Mouse (Mus musculus): Measurements from ENCODE around the gene Cybb.
"Not testable (repeated sequence)": the region's sequence is repeated elsewhere in the genome, so short reads cannot be mapped to it uniquely, and the experiment has no call there.

Gene Cybb

GRCm38 (mm10) chrX:9487671-9488070, at the start of gene Cybb:
Cybb (minus strand) TSS chrX:9487771.
- no peak for DNase-seq (ENCODE audit: low spot score in 2 of 2)

GRCm38 (mm10) chrX:9536881-9537280, 49.3 kb upstream of the Cybb start:
- DNase-seq (ENCODE audit: low spot score in 2 of 2), result no peak

GRCm38 (mm10) chrX:9519969-9520368, 32.4 kb upstream of the Cybb start:
- DNase-seq (ENCODE audit: low spot score in 2 of 2), result peak in 1 of 2 experiments; percentile 29

- not testable (repeated sequence) for DNase-seq (ENCODE audit: low spot score in 2 of 2)
These were observed 30.0 kb upstream of the Cybb start for GRCm38 (mm10) chrX:9517531-9517930.

GRCm38 (mm10) chrX:9475036-9475435, 12.5 kb downstream of the Cybb start:
- DNase-seq (ENCODE audit: low spot score in 2 of 2), result not testable (repeated sequence)

GRCm38 (mm10) chrX:9474440-9474839, 13.1 kb downstream of the Cybb start:
- no peak for DNase-seq (ENCODE audit: low spot score in 2 of 2)

- DNase-seq (ENCODE audit: low spot score in 2 of 2), result no peak
These were observed 13.8 kb downstream of the Cybb start for GRCm38 (mm10) chrX:9473768-9474167.

- DNase-seq (ENCODE audit: low spot score in 2 of 2), result no peak
These were observed 16.7 kb downstream of the Cybb start for GRCm38 (mm10) chrX:9470811-9471388.

GRCm38 (mm10) chrX:9469100-9469499, 18.5 kb downstream of the Cybb start:
- DNase-seq (ENCODE audit: low spot score in 2 of 2), result no peak

- DNase-seq (ENCODE audit: low spot score in 2 of 2), result no peak
These were observed 20.6 kb downstream of the Cybb start for GRCm38 (mm10) chrX:9467020-9467419.

GRCm38 (mm10) chrX:9465890-9466289, 21.7 kb downstream of the Cybb start:
- DNase-seq (ENCODE audit: low spot score in 2 of 2), result no peak

GRCm38 (mm10) chrX:9462671-9463070, 24.9 kb downstream of the Cybb start:
- DNase-seq (ENCODE audit: low spot score in 2 of 2), result no peak

GRCm38 (mm10) chrX:9461399-9461798, 26.2 kb downstream of the Cybb start:
- DNase-seq (ENCODE audit: low spot score in 2 of 2), result no peak

- no peak for DNase-seq (ENCODE audit: low spot score in 2 of 2)
These were observed 27.1 kb downstream of the Cybb start for GRCm38 (mm10) chrX:9460387-9460930.

- no peak for DNase-seq (ENCODE audit: low spot score in 2 of 2)
These were observed 35.2 kb downstream of the Cybb start for GRCm38 (mm10) chrX:9452375-9452774.

- no peak for DNase-seq (ENCODE audit: low spot score in 2 of 2)
These were observed 40.3 kb downstream of the Cybb start for GRCm38 (mm10) chrX:9447284-9447683.

GRCm38 (mm10) chrX:9441102-9441501, 46.5 kb downstream of the Cybb start:
- no peak for DNase-seq (ENCODE audit: low spot score in 2 of 2)

GRCm38 (mm10) chrX:9440556-9440955, 47.0 kb downstream of the Cybb start:
- DNase-seq (ENCODE audit: low spot score in 2 of 2), result no peak

- no peak for DNase-seq (ENCODE audit: low spot score in 2 of 2)
These were observed 48.3 kb downstream of the Cybb start for GRCm38 (mm10) chrX:9439257-9439656.

GRCm38 (mm10) chrX:9413889-9414288, 73.7 kb downstream of the Cybb start:
- DNase-seq (ENCODE audit: low spot score in 2 of 2), result no peak
